Mouse (Mus musculus) heart, postnatal 36 days (tissue): ENCODE data around the gene Gm5767. TPM values are rescaled to one million over a fixed set of nuclear protein-coding genes. Genes with fewer than 3 reads are reported as not detected.

Experiments
- DNase-seq, 2 experiments: peaks; one replicate each; pipeline ENCODE4 v3.0.0; 2021 to 2022
- intact Hi-C: fragments of 180-260 bp; cut with DNase I; formaldehyde crosslinking; loops from one replicate; pipeline ENCODE4 v1.15.1; 2025
- total RNA-seq, 2 experiments: library from RNA; stranded (reverse); gene quantifications; 2 replicates each; pipeline ENCODE4 v1.2.3; 2021

Gm5767 gene
- total RNA-seq, 2 experiments from 2014 or later = not detected

DNA sequence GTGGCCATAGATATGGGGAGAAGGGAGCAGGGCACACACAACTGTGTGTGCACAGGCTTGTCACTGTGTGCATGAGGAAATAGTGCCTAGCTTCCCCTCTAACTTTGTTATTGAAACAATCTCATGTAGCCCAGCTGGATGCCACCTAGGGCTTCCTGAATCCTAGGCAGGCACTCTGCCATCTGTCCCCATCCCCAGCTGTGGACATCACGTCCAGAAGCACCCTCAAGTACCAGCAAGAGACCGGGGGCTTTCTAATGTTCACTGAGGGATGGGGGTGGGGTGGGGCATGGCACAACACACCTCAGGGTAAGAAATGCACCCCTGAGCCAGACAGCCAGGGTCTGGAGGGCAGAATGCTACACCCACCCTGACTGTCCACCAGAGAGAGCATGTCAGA is 12.2 kb upstream of the Gm5767 start:
- no peak for DNase-seq
- intact Hi-C loops = no loop called here

DNA sequence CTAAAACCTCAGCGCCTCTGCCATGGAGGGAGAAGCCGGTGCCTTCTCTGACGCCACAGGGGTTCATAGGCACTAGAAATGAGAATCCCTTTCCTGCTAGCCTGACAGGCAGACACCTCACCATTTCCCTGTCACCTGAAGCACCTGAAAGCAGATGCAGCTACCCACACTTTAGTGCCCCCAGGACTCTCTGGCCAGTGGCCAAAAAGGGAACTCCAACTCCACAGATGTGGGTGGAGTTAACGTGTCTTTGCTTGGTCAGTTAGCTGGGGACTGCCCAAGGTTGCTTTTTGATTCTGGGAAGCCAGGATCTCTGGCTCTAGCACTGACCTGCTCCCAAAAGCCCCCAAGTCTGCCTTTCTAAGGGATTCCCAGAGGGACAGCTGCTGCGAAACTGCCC is 11.1 kb upstream of the Gm5767 start:
- no peak for DNase-seq
- intact Hi-C loops = no loop called here

DNA sequence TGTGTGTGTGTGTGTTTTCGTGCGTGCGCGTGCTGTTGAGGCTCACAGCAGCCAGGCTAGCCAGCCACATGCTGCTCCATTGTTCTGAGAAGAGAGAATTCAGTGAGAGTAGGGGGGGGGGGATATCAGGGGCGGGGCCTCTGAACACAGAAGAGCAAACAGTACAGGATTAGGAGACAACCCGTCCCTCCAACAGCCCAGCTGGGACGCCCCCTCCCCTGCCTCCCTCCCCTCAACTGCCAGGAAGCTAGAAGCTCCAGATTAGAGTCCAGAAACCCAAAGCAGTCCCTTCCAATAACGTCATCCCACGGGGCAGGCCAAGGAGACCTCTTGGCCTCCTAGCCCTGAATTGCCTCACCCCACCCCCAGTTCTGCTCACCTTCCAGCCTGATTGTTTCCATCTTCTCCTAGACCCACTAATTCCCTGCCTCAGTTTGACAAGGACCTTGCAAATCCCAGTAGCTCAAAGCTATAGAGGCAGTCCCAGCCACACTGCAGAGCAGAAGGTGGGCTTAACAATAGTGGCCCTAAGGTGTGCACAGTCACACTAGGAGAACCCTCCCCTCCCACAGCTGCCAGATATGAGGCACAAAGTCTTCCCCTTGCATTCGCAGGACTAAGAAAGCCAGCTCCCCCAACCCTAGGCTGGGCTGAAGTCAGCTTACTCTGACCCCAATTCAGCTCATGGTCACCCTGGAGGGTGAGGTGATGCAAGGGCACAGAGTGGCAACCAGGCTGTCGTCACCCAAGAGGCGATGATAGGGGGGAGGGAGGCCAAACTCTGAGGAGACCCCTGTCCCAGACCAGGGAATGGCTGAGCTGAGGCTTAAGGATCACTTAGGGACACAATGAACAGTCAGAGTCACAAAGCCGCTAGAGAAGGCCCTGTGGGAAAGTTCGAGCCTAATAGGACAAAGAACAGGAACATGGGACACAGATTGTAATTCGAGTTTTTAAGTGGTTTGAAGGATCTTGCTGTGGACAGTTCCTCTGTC is 10.2 kb upstream of the Gm5767 start:
- intact Hi-C loops = no loop called here
- DNase-seq = no peak

DNA sequence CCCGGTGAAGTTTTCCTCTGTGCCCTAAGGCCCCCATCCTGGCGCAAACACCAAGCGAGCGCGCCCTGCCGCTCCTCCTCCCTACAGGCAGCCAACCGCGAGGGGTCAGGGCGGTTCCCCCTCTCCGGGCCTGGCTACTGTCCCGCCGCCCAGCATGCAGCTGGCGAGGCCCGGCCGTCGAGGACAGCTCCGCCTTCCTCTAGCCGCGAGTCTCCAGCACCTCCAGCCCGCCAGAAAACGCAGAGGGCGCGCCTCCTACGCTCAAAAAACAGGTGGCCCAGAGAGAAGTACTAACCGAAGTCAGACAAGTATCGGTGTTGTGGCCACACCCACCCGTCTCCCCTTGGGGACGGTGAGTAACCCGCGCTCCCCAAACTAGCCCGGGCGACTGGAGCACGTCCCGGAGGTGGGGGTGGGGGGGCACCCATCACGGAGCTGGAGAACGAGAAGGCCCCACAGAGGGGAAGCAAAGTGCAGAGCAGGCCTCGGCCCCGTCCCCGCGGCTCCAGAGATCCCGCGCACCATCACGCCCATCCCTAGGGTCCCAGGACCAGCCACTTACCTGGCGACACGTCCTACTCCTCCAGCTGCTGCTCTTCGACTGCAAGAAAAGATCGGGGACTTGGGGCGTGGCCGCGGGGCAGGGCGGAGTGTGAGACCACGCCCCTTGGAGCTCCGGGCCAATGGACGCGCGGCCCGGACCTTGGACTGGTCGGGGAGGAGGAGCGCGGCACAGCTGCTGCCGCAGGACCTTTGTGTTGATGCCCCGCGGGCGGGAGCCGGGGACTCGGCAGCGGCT is 8.8 kb upstream of the Gm5767 start, which contains the start of gene Carhsp1:
Carhsp1 (minus strand) TSS at position 605 of the 799 bp plus-strand sequence.
- intact Hi-C loops = no loop called here

DNA sequence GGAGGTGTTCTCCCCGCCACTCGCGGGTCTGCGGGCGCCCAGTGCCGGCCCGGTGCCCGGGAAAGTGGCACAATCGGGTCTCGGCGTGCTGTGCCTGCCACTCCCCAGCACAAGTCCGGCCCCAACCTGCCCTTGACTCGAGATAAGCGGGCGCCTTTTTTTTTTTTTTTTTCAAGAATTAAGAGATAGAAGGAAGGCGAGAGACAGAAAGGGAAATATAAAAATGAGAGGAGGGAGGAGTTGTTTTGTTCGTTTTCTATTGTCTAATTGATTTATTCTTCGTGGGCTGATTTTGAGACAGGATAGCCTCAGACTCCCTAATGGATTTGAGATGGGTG is 8.3 kb upstream of the Gm5767 start:
- no peak for DNase-seq
- intact Hi-C loops = no loop called here

More for the DNA sequence above, 8.8 kb upstream of the Gm5767 start, which contains the start of gene Carhsp1:
- peak; percentile 94 to 95 for DNase-seq

DNA sequence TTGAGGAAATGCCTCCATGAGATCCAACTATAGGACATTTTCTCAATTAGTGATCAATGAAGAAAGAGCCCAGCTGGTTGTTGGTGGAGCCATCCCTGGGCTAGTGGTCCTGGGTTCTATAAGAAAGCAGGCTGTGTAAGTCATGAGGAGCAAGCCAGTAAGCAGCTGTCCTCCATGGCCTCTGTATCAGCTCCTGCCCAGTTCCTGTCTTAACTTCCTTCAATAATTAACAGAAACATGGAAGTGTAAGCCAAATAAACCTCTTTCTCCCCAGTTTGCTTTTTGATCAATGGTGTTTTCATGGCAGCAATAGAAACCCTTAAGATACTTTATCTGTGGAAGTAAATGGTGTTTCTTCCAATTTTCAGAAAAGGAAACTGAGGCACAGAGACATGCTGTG is 7.8 kb upstream of the Gm5767 start:
- intact Hi-C loops = no loop called here
- DNase-seq = no peak

DNA sequence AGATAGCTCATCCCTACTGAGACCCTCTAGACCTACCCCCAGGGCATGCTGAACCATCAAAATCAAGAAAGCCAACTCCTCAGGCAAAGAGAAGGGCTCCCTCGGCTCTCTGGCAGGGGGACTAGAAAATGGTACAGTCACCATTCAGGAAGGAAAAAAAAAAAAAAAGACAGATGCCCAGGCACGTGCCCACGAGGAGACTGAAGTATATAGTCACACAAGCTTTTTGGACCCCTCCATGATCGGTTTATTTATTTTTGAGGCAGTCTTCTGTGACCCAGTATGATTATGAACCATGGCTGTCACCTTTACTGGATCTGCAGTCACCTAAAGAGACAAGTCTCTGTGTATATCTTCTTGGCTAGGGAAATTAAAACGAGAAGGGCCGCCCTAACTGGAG is 7.2 kb upstream of the Gm5767 start:
- DNase-seq = no peak
- intact Hi-C loops = no loop called here

DNA sequence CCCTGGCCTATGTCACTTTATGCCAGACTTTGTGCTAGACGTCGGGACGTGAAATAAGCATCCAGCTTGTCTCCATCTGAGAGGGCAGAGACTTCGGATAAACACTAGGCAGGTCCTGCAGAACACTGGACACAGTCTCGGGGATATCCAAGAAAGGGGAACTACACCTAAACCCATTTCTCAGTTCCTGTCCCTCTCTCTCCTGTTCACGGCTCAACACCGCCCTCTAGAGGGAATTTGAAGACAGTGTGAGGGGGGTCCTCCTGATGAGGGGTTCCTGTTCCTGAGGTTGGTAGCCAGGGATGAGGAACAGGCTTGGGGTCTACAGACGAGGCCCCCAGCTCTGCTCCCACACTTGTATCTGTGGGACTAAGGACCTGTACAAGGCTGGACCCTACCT is 6.4 kb upstream of the Gm5767 start:
- intact Hi-C loops = loop anchor here (1.0 kb wide), 2 partner anchors 30 to 180 kb away; no protein-coding TSS in a partner anchor
- peak in 1 of 2 experiments; percentile 53 for DNase-seq

DNA sequence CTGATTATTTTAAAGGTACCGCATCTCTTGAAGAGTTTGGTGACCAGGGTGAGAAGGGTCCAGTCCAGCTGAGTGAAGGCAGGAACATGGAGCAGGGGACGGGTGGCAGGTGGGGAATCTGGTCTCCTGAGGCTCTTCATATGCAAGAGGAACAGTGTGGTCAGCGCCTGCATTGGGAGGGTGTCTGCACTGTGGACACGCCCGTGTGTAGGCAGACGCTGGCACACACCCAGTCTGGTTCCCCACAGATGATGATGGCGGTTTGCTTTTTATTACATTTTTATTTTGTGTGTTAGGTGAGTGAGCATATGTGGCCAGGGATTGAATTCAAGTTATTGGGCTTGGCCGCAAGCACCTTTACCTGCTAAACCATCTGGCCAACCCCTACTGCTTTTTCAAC is 5.0 kb upstream of the Gm5767 start:
- intact Hi-C loops = no loop called here
- DNase-seq = no peak

DNA sequence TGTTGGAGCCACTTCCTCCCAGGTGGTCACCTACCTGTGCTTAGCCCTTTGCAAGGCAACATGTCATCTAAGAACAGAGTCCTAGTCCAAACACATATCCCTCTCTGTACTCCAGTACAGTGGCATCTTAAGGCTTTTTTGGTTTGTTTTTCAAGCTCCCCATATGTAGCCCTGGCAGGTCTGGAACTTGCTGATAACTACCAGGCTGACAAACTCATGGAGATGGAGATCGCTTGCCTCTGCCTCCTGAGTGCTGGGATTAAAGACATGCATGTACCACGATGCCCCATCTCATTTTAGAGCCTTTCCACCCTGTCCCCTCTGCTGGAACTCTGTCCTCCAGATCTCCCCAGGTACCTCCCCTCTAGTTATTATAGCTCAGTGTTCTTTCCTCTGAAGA is 4.3 kb upstream of the Gm5767 start:
- no peak for DNase-seq
- intact Hi-C loops = no loop called here

DNA sequence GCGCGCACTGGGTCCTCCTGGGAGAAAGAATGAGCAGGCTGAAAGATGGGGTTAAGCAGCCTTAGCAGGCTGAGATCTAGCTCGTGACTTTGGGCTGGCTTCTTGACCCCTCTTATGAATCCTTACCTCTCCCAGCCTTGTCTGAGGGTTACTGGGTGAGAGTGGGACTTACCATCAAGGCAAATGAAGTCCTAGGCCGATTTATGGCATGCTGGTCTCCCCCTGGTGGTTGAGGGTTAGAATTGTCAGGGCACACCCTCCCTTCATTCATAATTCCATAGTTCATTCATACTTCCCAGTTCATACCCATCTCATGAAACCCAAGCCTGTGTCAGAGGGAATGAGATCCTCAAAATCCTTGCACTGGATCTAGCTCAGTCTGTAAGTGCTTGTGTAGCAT is 3.8 kb upstream of the Gm5767 start:
- peak in 1 of 2 experiments; percentile 51 for DNase-seq

DNA sequence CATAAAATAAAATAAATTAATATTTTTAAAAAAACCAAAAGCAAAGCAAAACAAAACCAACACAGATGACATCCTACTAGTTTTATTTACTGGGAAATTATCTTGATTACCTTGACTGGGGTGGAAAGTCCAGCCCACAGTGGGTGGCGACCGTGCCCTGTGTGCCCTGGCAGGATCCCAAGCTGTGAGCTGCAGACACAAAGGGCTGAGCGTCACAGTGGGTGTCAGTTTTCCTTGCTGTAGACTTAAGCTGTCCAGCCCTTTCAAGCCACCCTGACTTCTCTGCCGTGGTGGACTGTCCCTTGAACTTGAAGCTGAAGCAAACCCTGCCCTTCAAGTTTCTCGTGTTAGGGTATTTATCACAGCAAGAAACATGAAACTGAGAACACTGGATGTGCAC is 2.5 kb upstream of the Gm5767 start:
- no peak for DNase-seq
- intact Hi-C loops = no loop called here

More for the DNA sequence above, 3.8 kb upstream of the Gm5767 start:
- intact Hi-C loops = loop anchor here (1.0 kb wide), 1 partner anchor 264 kb away; no protein-coding TSS in a partner anchor

DNA sequence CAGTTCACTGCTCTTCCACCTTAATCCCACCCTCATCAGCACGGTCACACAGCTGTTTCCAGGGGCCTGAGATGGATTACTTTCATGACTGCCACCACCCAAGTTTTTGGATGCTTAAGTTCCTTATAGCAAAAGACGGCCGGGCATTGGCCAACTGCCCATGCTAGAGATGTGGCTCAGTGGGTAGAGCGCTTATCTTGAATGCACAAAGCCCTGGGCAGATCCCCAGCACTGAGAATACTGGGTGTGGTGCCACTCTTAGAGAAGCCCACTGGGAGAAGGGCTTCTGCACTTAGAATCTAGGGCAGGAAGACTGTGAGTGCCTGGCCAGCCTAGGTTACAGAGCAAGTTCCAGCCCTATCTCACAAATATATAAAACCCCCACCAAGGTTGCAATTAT is 1.9 kb upstream of the Gm5767 start:
- no peak for DNase-seq
- intact Hi-C loops = no loop called here

DNA sequence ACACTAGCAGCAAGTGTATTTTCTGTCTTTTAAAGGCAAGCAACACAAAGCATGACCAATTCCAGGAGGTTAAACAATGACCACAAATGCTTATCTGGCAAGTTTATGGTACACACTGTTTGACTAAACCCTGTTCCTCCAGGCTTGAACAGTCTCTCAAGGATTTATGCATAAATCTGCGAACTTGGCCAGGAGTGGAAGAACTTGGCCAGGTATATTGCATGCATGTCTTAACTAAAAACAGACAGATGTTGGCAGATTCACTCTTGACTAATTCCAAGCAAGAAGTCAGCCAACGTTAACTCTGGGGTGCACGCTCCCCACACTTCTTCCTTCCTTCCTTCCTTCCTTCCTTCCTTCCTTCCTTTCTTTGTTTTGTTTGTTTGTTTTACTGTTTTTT is 790 bp upstream of the Gm5767 start:
- intact Hi-C loops = no loop called here

DNA sequence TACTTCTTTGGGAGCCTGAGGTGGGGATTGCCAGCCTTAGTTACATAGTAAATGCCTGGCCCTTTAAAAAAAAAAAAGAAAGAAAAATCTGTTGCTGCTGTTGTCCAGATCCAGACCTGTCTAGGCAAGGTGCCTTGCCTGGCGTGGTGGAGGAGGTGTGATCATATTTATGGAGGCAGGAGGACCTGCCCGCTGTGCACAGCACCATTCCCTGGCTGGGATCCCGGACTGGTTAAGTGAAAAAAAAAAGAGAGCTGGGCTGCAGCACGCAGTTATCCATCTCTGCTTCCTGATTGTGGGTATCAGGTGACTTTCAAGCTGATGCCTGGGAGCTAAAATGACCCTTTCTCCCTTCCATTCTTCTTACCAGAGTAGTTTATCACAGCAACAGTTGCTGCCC is 4.5 kb downstream of the Gm5767 start:
- DNase-seq = no peak
- intact Hi-C loops = no loop called here

More for the DNA sequence above, 790 bp upstream of the Gm5767 start:
- DNase-seq = no peak

DNA sequence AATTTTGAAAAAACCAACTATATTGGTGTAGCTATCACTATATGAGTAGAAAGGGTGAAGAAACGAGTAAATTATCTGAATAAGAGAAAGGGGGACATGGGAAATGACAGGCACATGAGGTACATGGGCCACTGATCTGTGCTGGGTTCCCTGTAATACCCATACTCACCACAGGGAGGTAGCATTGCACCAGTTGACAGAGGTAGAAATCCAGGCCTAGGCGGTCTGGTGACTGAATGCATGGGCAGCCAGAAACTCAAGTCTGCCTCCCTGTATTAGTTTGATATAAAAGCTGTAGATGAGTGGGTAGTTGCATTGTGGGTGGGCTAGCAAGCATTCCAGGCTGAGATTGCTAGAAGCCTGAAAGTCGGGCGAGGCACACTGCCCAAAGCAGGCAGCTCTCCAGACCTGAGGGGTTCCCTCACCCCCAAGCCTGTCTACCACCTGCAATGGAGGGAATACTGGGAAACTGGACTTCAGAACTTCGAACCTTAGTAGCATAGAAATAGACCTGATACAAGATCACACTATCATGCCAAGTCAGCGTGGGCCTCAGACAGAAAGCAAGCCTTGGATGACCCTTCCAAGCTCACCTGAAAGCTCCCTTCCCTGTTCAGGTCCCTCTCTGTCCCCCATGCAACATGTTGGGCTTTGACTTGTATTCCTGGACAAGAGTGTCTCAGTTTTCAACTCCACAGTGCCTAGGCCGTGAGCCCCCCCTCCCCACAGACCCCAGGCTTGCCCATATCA is 5.7 kb downstream of the Gm5767 start:
- DNase-seq = peak; percentile 80
- intact Hi-C loops = loop anchor here (1.0 kb wide), 2 partner anchors 83 to 183 kb away; no protein-coding TSS in a partner anchor

DNA sequence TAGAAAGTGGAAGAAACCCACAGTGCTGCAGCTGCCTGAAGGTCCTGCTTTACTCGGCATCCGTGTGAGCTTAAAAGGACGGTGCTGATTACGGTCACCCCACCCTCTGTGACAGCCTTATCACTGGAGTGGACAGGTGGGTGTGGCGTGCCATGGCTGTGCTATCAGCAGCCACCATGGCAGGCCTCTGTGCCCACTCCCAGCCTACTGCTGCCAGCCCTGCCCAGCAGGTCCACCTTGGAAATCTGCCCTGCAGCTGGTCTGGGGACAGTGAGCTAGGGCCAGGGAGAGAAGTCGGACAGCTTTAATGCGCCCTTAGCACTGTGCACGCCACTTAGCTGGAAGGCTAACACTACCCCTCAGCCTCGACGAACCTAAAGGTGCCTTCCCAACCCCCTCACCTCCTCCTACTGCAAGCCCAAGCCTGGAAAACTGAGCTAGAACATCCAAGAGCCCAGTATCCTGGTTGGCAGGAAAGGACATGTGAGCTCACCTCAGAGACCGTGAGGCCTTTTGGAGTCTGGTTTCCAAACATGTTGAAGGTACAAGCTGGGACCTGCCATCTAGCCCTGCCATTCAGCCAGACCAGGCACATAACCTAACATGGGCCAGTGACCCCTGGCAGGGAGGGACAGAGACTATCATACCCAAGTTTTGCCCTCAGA is 6.4 kb downstream of the Gm5767 start:
- intact Hi-C loops = loop anchor here (1.0 kb wide), 2 partner anchors 82 to 182 kb away; no protein-coding TSS in a partner anchor
- no peak for DNase-seq

DNA sequence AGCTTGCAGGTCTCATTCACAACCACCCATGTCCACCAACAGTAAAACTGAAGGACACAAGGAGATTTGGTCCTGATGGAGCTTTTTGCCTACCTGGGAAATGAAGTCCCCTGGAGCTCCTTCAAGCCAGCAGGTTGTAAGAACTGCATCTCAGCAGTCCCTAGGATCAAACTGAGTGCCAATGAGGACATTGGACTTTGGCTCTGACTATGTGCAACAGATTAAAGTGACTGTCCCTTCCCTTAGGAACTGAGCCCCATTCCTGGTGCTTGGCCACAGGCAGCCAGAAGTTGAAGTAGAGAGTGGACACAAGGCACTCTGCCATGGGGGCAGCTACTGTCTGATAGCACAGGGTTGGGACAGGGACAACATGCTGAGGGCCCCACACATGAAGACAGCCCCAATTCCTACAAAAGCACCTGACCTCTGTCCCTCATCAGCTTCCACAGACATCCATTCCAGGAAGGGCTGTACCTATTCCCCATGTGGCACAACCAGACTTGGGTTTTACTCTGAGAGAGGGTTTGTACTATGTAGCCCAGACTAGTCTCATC is 7.1 kb downstream of the Gm5767 start:
- no peak for DNase-seq
- intact Hi-C loops = no loop called here

DNA sequence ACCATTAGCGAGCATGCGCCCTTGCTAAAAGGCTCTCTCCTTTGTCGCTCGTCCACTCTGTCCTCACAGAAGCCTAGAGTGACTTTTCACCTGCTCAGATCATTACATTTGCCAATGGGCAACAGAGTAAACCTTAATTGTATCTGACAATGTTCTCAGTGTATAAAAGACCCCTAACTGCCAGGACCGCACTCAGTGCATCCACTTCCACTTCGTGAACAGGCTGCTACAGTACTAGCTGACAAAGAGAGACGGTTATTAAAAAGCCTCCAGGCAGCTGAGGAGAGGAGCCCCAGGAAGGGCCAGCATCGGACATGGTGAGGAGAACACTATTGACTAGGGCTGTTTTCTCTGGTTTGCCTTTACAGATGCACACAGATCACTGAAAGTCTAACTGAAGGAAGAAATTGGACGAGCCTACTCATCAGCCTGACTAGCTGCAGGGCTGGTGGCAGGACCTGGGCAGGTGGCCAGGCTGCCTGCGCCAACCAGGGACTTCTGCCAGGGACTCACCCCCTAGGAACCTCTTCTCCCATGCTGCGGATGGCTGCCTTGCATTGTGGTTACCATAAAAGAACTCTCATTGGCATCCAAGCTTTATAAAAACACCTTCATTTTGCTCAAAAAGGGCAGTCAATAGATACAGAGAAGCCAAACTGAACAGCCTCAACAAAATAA is 9.5 kb downstream of the Gm5767 start:
- intact Hi-C loops = no loop called here
- peak; percentile 34 to 53 for DNase-seq
